Mouse (Mus musculus) MEL (cell line): ENCODE results near the gene Mylk3. TPM values are rescaled to one million over a fixed set of nuclear protein-coding genes. Genes with fewer than 3 reads are reported as not detected.

Experiments
- DNase-seq: peaks from one replicate; pipeline ENCODE4 v3.0.0; 2011; ENCODE audit warnings: low read depth, low spot score
- H3K27ac ChIP-seq: 2 replicates; pipeline ENCODE4 v1.5.1; 2012; ENCODE audit warnings: low read depth, mild to moderate bottlenecking, control low read depth, low read length, moderate library complexity; ENCODE audit not compliant: control insufficient read depth
- H3K27me3 ChIP-seq, 2 experiments: fragments of 150-350 bp in 1 of 2; sonication (generic) in 1 of 2; 2 replicates each; pipeline ENCODE4 v1.6.1; 2012; ENCODE audit warnings: low read length in 2 of 2, mild to moderate bottlenecking in 2 of 2, improper control_type of control experiment in 1 of 2, moderate library complexity in 1 of 2; ENCODE audit not compliant: insufficient read depth in 2 of 2, control insufficient read depth in 1 of 2
- H3K36me3 ChIP-seq, 2 experiments: 2 replicates each; pipeline ENCODE4 v1.6.1; 2012 to 2014; ENCODE audit warnings: low read length in 2 of 2, improper control_type of control experiment in 1 of 2, inconsistent platforms in 1 of 2, mild to moderate bottlenecking in 1 of 2; ENCODE audit not compliant: insufficient read depth in 2 of 2, control insufficient read depth in 1 of 2
- H3K4me1 ChIP-seq, 2 experiments: fragments of 150-350 bp in 1 of 2; sonication (generic) in 1 of 2; 2 replicates each; pipeline ENCODE4 v1.6.1; 2012; ENCODE audit warnings: low read length in 2 of 2, improper control_type of control experiment in 1 of 2, mild to moderate bottlenecking in 1 of 2; ENCODE audit not compliant: insufficient read depth in 2 of 2, control insufficient read depth in 1 of 2
- H3K4me3 ChIP-seq, 2 experiments: fragments of 150-350 bp in 1 of 2; sonication (generic) in 1 of 2; 2 replicates each; pipeline ENCODE4 v1.5.1; 2012; ENCODE audit warnings: low read depth in 2 of 2, low read length in 2 of 2, mild to moderate bottlenecking in 2 of 2, moderate library complexity in 2 of 2, control low read depth in 1 of 2, improper control_type of control experiment in 1 of 2; ENCODE audit not compliant: control insufficient read depth in 1 of 2, insufficient read depth in 1 of 2
- H3K79me2 ChIP-seq: 2 replicates; pipeline ENCODE4 v1.6.1; 2012; ENCODE audit warnings: mild to moderate bottlenecking, low read length, moderate library complexity; ENCODE audit not compliant: control insufficient read depth, poor library complexity, insufficient read depth
- H3K9ac ChIP-seq: 2 replicates; pipeline ENCODE4 v1.6.1; 2012; ENCODE audit warnings: low read depth, mild to moderate bottlenecking, control low read depth, low read length, moderate library complexity; ENCODE audit not compliant: control insufficient read depth, poor library complexity, severe bottlenecking
- H3K9me3 ChIP-seq: fragments of 150-350 bp; sonication (generic); replicated peaks from 2 replicates; pipeline ENCODE4 v1.6.1; 2012; ENCODE audit warnings: mild to moderate bottlenecking, low read length, improper control_type of control experiment, moderate library complexity; ENCODE audit not compliant: insufficient read depth
- BHLHE40 ChIP-seq: IDR thresholded peaks from 2 replicates; pipeline ENCODE4 v1.6.1; 2012; ENCODE audit warnings: low read depth, mild to moderate bottlenecking, inconsistent platforms, low read length, improper control_type of control experiment, borderline replicate concordance
- CHD2 ChIP-seq: IDR thresholded peaks from 2 replicates; pipeline ENCODE4 v1.6.1; 2011; ENCODE audit warnings: low read length, improper control_type of control experiment
- CTCF ChIP-seq, 3 experiments: IDR thresholded peaks in 2 of 3; conservative IDR thresholded peaks in 1 of 3; 2 replicates each; pipeline ENCODE4 v1.5.1; 2011 to 2012; ENCODE audit warnings: low read length in 3 of 3, low read depth in 2 of 3, mild to moderate bottlenecking in 2 of 3, improper control_type of control experiment in 1 of 3, inconsistent platforms in 1 of 3, mixed read lengths in 1 of 3, moderate library complexity in 1 of 3; ENCODE audit not compliant: control insufficient read depth in 1 of 3, insufficient read depth in 1 of 3, poor library complexity in 1 of 3, severe bottlenecking in 1 of 3
- E2F4 ChIP-seq: IDR thresholded peaks from 2 replicates; pipeline ENCODE4 v1.6.1; 2011; ENCODE audit warnings: low read depth, low read length, improper control_type of control experiment, borderline replicate concordance
- EP300 ChIP-seq, 2 experiments: IDR thresholded peaks; 2 replicates each; pipeline ENCODE4 v1.6.1; 2011; ENCODE audit warnings: improper control_type of control experiment in 2 of 2, low read length in 2 of 2, low read depth in 1 of 2, mild to moderate bottlenecking in 1 of 2
- GABPA ChIP-seq: IDR thresholded peaks from 2 replicates; pipeline ENCODE4 v1.6.1; 2012; ENCODE audit warnings: low read depth, mild to moderate bottlenecking, inconsistent platforms, low read length, improper control_type of control experiment, moderate library complexity
- GATA1 ChIP-seq: IDR thresholded peaks from 2 replicates; pipeline ENCODE4 v1.6.1; 2011; ENCODE audit warnings: low read depth, low read length, improper control_type of control experiment
- KAT2A ChIP-seq: conservative IDR thresholded peaks from 2 replicates; pipeline ENCODE4 v1.6.1; 2012; ENCODE audit warnings: low read depth, low read length, improper control_type of control experiment, inconsistent platforms
- MAFK ChIP-seq: IDR thresholded peaks from 2 replicates; pipeline ENCODE4 v1.6.1; 2011; ENCODE audit warnings: low read depth, mild to moderate bottlenecking, low read length, improper control_type of control experiment, borderline replicate concordance
- MAX ChIP-seq: IDR thresholded peaks from 2 replicates; pipeline ENCODE4 v1.6.1; 2011; ENCODE audit warnings: low read length, improper control_type of control experiment
- MEF2A ChIP-seq: IDR thresholded peaks from 2 replicates; pipeline ENCODE4 v1.6.1; 2014; ENCODE audit warnings: low read depth, mild to moderate bottlenecking, inconsistent platforms, low read length, improper control_type of control experiment; ENCODE audit not compliant: poor library complexity, insufficient replicate concordance, severe bottlenecking; ENCODE audit errors: extremely low read depth
- MXI1 ChIP-seq: IDR thresholded peaks from 2 replicates; pipeline ENCODE4 v1.6.1; 2011; ENCODE audit warnings: mild to moderate bottlenecking, low read depth, low read length, improper control_type of control experiment
- MYB ChIP-seq: IDR thresholded peaks from 2 replicates; pipeline ENCODE4 v1.6.1; 2011; ENCODE audit warnings: mild to moderate bottlenecking, low read depth, low read length, improper control_type of control experiment
- MYC ChIP-seq: IDR thresholded peaks from 2 replicates; pipeline ENCODE4 v1.6.1; 2011; ENCODE audit warnings: low read depth, mild to moderate bottlenecking, low read length, improper control_type of control experiment, moderate library complexity
- NELFE ChIP-seq: IDR thresholded peaks from 2 replicates; pipeline ENCODE4 v1.6.1; 2011; ENCODE audit warnings: low read depth, low read length, improper control_type of control experiment
- NRF1 ChIP-seq: IDR thresholded peaks from 2 replicates; pipeline ENCODE4 v1.6.1; 2014; ENCODE audit warnings: low read depth, mild to moderate bottlenecking, inconsistent platforms, low read length, improper control_type of control experiment, moderate library complexity; ENCODE audit not compliant: poor library complexity, insufficient read depth, severe bottlenecking
- POLR2A ChIP-seq, 2 experiments: IDR thresholded peaks; 2 replicates each; pipeline ENCODE4 v1.6.1; 2011 to 2012; ENCODE audit warnings: low read length in 2 of 2, mild to moderate bottlenecking in 2 of 2, control low read depth in 1 of 2, improper control_type of control experiment in 1 of 2, low read depth in 1 of 2, moderate library complexity in 1 of 2; ENCODE audit not compliant: control insufficient read depth in 1 of 2, insufficient read depth in 1 of 2, poor library complexity in 1 of 2
- POLR2AphosphoS5 ChIP-seq: IDR thresholded peaks from 2 replicates; pipeline ENCODE4 v1.6.1; 2012; ENCODE audit warnings: low read depth, borderline replicate concordance, mild to moderate bottlenecking, inconsistent platforms, low read length, moderate library complexity, mixed read lengths
- RCOR1 ChIP-seq: IDR thresholded peaks from 2 replicates; pipeline ENCODE4 v1.6.1; 2012; ENCODE audit warnings: low read depth, mild to moderate bottlenecking, inconsistent platforms, low read length, improper control_type of control experiment
- SIN3A ChIP-seq: IDR thresholded peaks from 2 replicates; pipeline ENCODE4 v1.6.1; 2012; ENCODE audit warnings: low read length, improper control_type of control experiment, inconsistent platforms
- SMC3 ChIP-seq: IDR thresholded peaks from 2 replicates; pipeline ENCODE4 v1.6.1; 2011; ENCODE audit warnings: low read depth, low read length, improper control_type of control experiment
- TAL1 ChIP-seq: IDR thresholded peaks from 2 replicates; pipeline ENCODE4 v1.6.1; 2012; ENCODE audit warnings: mild to moderate bottlenecking, inconsistent platforms, low read length, moderate library complexity, mixed read lengths
- TBP ChIP-seq: IDR thresholded peaks from 2 replicates; pipeline ENCODE4 v1.8.0; 2011; ENCODE audit warnings: low read depth, low read length, improper control_type of control experiment
- USF2 ChIP-seq, 2 experiments: IDR thresholded peaks; 2 replicates each; pipeline ENCODE4 v1.6.1; 2011 to 2012; ENCODE audit warnings: improper control_type of control experiment in 2 of 2, low read length in 2 of 2, borderline replicate concordance in 1 of 2, inconsistent platforms in 1 of 2, low read depth in 1 of 2, mild to moderate bottlenecking in 1 of 2; ENCODE audit not compliant: insufficient read depth in 1 of 2
- ZC3H11A ChIP-seq: IDR thresholded peaks from 2 replicates; pipeline ENCODE4 v1.6.1; 2012; ENCODE audit warnings: low read depth, mild to moderate bottlenecking, inconsistent platforms, low read length, improper control_type of control experiment
- ZMIZ1 ChIP-seq: IDR thresholded peaks from 2 replicates; pipeline ENCODE4 v1.6.1; 2012; ENCODE audit warnings: low read depth, mild to moderate bottlenecking, inconsistent platforms, low read length, improper control_type of control experiment, moderate library complexity
- ZNF384 ChIP-seq: IDR thresholded peaks from 2 replicates; pipeline ENCODE4 v1.6.1; 2012; ENCODE audit warnings: low read depth, mild to moderate bottlenecking, inconsistent platforms, low read length, improper control_type of control experiment
- polyA plus RNA-seq, 2 experiments: library from polyadenylated mRNA; stranded (reverse) in 1 of 2; unstranded in 1 of 2; fragments of >175 nt in 1 of 2; fragments of >200 nt in 1 of 2; gene quantifications; 2 replicates each; pipeline versions ENCODE4 v1.2.1 to v1.2.4; 2012; ENCODE audit warnings: low replicate concordance in 2 of 2, low read depth in 1 of 2; ENCODE audit not compliant: insufficient read length in 2 of 2, insufficient read depth in 1 of 2, missing spikeins in 1 of 2
- total RNA-seq: library from RNA; depleted of rRNA; stranded (reverse); fragments of 300-350 nt; gene quantifications from 2 replicates; pipeline ENCODE4 v1.2.3, GENCODE M21; 2012

Mylk3 gene
- total and polyA plus RNA-seq, 3 experiments: 9.5 to 10.4 TPM; not detected in 1

DNA sequence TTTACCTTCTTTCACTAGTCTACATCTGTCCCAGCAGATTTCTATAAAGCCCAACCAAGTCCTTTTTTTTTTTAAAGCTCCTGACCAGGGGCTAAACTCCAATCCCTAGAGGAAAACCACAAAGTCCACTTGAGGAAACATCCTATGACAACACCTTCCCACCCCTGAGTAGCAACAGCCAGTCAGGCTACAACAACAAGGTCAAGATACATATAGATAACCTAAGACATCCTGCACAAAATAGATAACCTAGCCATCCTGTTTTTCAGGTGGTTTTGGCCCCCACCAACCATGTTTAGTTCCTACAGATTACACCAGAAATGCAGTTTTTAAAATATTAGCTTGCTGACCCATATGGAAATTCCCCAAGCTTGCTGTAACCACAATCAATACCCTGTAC lies 51.0 kb downstream of the Mylk3 start:
- peak; percentile 35 for DNase-seq
- H3K4me3 ChIP-seq: no peak overlapping the region
- no peak overlapping the region for H3K27ac ChIP-seq
- H3K36me3 ChIP-seq: peaks cover 0 to 7% of the 10 kb centered on the region in 2 experiments; a peak in 2 of 4 replicates
- no peaks in the 10 kb centered on the region for H3K79me2 ChIP-seq
- H3K27me3 ChIP-seq: no peaks in the 10 kb centered on the region
- no peak for TF ChIP-seq NELFE
- TF ChIP-seq SIN3A: no peak
- TF ChIP-seq MXI1: no peak
- TF ChIP-seq MAX: no peak
- no peak for TF ChIP-seq USF2 (IDR thresholded peaks at IDR 0.05; ENCODE audit: borderline replicate concordance in 1 of 2, insufficient read depth in 1 of 2, low read depth in 1 of 2, low read length in 2 of 2)
- TF ChIP-seq ZMIZ1: no peak
- TF ChIP-seq KAT2A: no peak
- no peak for TF ChIP-seq RCOR1
- no peak for TF ChIP-seq POLR2A (IDR thresholded peaks at IDR 0.05; ENCODE audit: control insufficient read depth in 1 of 2, insufficient read depth in 1 of 2, low read depth in 1 of 2, low read length in 2 of 2, poor library complexity in 1 of 2)
- no peak for TF ChIP-seq E2F4
- 0 out of 2 replicates have a peak, but pooled peaks have one; percentile 26 for TF ChIP-seq TAL1
- no peak for TF ChIP-seq MYB
- TF ChIP-seq BHLHE40: no peak
- no peak for TF ChIP-seq MAFK
- TF ChIP-seq TBP: no peak
- peak; percentile 50; the same call in 1 of the 2 replicates for TF ChIP-seq ZNF384
- TF ChIP-seq GATA1: 0 out of 2 replicates have a peak, but pooled peaks have one; percentile 43
- peak in 1 of 2 experiments; percentile 50; a peak in 1 of 4 replicates for TF ChIP-seq EP300 (IDR thresholded peaks at IDR 0.05; ENCODE audit: low read depth in 1 of 2, low read length in 2 of 2)
- no peak for TF ChIP-seq MYC
- no peak for TF ChIP-seq POLR2AphosphoS5
- no peak for TF ChIP-seq CTCF (IDR thresholded peaks at IDR 0.05 in 2 of 3, conservative IDR thresholded peaks at IDR 0.05 in 1 of 3; ENCODE audit: control insufficient read depth in 1 of 3, insufficient read depth in 1 of 3, low read depth in 2 of 3, low read length in 3 of 3, poor library complexity in 1 of 3, severe bottlenecking in 1 of 3)
- TF ChIP-seq SMC3: no peak
- TF ChIP-seq CHD2: no peak
- no peak for TF ChIP-seq NRF1
- no peak for TF ChIP-seq MEF2A
- TF ChIP-seq ZC3H11A: no peak
- TF ChIP-seq GABPA: no peak
- peaks cover 9 to 10% of the 10 kb centered on the region in 2 experiments for H3K4me1 ChIP-seq
- H3K9ac ChIP-seq: no peak overlapping the region
- H3K9me3 ChIP-seq: no peaks in the 10 kb centered on the region
